Mouse (Mus musculus) megakaryocyte progenitor cell, adult 5-6 weeks (primary cell): ENCODE data around the gene Pomgnt1. TPM values are rescaled to one million over a fixed set of nuclear protein-coding genes. Genes with fewer than 3 reads are reported as not detected.
A peak's percentile ranks its signal among the peaks of the same experiment; 100 is the strongest.

Source experiments
- ATAC-seq: replicated peaks from 2 replicates; pipeline ENCODE4 v1.8.0; 2016; ENCODE audit warnings: mild to moderate bottlenecking, moderate TSS enrichment, inconsistent platforms; ENCODE audit not compliant: poor library complexity
- total RNA-seq, 2 experiments: library from RNA; stranded (forward) in 1 of 2; stranded (reverse) in 1 of 2; fragments of 157-497, 149-512 nt in 1 of 2; fragments of 200-1000 nt in 1 of 2; gene quantifications; 2 replicates each; pipeline versions ENCODE4 v1.2.3 to v1.2.4; 2015 to 2017

Gene Pomgnt1
- total RNA-seq (2015) (8.2 and 13.1 TPM in 2 replicates), total RNA-seq (2017) (12.5 and 16.9 TPM in 2 replicates)

DNA sequence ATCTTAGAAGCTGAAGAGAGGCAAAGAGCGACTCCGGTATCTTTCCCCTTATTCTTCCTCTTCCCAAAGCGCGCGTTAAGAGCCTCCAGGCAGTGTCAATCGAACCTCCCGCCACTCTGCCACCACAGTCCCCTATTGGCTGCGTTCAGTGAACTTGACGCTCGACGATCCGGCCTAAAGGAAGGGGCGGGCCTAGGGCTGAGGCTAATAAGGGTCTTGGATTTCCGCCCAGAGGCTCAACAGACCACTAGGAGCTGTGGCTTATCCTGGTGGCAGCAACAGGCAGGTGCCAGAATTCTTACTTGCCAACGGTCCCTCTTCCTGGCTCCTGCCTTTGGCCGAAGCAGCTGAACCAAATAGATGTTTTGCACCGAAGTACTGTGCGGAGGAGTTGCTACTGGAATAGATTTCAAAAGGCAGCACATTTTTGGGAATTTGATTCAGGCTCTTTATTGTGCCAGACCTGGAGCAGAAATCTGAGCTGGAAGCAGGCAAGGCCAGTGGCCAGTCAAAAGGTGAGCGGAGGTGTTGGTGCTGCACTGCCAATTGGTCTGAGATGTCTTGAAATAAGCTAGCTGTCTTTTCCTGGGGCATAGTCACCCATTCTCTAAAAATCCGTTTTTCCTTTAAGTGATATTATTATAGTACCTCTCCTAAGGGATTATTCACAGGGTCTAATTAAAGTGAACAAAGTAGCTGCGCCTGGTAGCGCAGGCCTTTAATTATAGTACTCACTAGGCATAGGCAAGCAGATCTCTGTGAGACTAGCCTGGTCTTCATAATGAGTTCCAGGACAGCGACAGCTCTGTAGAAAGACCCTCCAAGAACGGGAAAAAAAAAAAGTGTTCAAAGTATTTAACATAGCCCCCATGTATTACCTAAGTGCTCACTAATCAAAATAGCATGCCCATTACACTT, at the start of gene Pomgnt1, which contains the start of gene Rad54l:
Gene Pomgnt1, plus strand, starts transcription at position 239 of the 918 bp plus-strand sequence.
Gene Rad54l, minus strand, starts transcription at position 89 of the 918 bp plus-strand sequence.
- ATAC-seq: peak; percentile 96

DNA sequence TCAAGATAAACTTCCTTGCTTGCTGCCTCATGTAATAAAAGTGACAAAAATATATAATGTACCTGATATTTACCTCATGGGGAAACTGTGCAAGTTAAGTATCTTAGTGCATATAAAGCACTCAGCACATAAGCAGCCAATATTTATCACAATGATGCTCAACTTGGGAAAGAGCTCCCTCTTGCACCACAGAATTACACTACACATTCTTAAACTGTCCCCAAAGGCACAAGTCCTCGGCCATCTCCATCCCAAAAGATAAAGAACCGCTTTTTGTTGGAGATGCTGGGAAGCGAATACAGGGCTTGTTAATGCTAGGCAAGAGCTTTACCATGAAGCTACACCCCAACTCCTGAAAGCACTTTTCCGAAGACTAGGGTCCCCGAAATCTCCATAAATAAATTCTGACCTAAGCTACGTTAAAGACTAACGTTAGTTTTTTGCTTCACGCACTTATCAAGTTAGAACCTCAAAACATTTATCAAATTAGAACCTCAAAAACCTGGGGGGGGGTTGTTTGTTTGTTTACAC, 49.4 kb upstream of the Pomgnt1 start:
- ATAC-seq: peak; percentile 24; the same call in 1 of the 2 replicates

- ATAC-seq: peak; percentile 74
Observed at GRCm38 (mm10) chr4:116074861-116075620, 48.6 kb upstream of the Pomgnt1 start, which contains the start of the genes Uqcrh and Lrrc41. Gene Uqcrh (minus strand): TSS chr4:116075071. Gene Lrrc41 (plus strand): TSS chr4:116075269.

DNA sequence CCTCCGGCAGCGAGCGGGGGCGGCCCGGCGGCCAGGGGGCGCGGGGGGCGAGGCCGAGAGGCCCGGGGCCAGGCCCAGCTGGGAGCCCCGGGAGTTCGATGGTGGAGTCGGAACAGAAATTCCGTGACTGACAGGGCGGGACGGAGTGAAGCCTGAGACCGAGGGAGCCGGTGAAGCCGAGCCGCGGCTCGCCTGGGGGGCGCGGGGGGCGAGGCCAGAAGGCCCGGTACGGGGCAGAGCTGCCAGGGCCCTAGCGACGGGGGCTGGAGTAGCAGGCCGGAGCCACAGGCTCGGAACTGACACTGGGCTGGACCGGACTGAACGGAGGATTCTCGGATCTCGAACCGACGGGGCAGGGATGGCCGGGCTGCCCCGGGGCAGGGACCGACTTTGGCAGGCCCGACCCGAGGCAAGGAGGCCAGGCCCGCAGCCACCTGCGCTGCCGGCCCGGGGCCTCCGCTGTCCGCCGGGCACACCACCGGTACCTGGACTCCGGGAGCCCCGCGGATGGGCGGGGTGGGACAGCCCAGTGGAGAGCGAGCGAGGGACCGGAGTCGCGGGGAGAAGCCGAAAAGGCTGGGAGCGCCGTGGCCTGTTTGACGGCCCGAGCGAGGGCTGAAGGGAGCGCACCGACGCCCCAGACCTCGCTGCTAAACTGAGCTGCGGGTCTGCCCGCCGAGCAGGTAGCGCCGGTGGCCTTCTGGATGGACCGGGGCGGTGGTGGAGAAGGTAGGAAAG, 47.8 kb upstream of the Pomgnt1 start:
- ATAC-seq: peak; percentile 35

GRCm38 (mm10) chr4:116076369-116077231, 47.0 kb upstream of the Pomgnt1 start:
- peak; percentile 18 for ATAC-seq

DNA sequence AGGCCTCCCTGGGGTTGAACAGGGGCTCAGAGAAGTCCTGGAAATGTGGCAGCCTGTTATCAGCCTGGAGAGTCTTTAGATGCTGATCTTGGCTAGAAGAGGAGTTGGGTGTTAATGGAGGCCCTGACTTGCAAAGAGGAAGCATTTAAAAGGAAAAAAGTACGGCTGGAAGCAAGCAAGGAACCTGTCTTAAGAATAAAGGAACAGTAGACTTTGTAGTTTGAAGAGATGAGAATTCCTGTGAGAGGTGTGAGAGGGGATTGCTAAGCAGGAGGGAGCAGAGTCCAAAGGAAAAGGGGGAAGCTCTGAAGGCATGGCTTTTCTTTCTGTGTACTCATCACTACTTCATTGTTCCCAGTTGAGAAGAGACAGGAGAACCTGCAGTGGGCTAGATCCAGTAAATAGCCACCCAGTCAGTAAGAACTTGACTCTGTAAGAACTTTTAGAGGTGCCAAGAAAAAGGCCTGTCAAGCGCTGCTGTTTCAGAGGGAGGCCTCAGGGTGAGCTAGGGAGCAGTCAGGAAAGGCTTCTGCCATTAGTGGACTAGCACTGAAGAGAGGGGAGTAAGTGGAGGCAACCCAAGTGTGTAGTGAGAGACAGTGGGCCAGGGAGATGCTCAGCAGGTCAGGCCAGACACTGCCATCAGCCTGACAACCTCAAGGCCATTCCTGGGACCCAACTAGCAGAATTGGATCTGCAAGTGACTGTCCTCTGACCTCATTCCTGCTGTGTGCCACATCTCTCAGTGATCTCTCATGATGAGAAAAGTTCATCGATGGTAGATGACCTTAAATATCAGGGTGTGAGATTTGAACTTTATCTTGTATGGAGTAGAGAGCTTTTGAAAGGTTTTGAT, 46.2 kb upstream of the Pomgnt1 start:
- ATAC-seq: no peak

GRCm38 (mm10) chr4:116088510-116089249, 35.0 kb upstream of the Pomgnt1 start:
- no peak for ATAC-seq

DNA sequence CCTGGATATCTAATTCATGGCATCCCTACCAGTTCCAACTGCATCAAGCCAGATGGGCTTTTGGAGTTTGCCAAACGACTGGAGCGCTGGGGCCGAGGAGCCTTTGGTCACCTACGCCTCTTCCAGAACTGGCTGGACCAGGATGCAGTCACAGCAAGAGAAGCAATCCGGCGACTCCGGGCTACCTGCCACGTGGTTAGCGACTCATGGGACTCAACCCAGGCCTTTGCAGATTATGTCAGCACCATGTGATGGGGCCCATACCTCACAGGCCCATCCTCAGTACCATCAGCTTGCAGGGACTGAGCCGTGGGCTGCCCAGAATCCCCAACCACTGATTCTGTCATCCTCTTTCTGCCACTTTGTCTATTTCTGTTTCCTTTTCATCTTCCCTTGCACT, 27.3 kb upstream of the Pomgnt1 start:
- no peak for ATAC-seq

- ATAC-seq: no peak
Observed at GRCm38 (mm10) chr4:116097211-116097610, 26.4 kb upstream of the Pomgnt1 start.

DNA sequence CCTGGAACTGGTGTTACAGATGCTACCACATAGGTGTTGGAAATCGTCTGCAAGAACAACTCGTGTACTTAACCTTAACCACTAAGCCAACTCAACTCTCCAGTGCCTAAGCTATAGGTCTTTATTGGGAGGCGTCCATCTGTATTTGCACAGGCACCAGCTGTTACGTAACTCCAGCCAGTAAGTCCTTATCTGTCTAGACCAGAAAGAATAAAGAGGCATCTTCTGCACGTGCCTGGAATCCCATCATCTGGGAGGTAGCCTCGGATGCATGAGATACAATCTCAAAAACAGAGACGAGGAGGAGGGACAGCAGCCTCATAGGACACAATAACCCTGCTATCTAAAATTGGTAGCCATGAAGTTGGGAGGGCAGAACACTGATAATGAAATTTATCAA, 22.7 kb upstream of the Pomgnt1 start:
- ATAC-seq: peak; percentile 93

- ATAC-seq: no peak
Observed at GRCm38 (mm10) chr4:116105278-116105677, 18.4 kb upstream of the Pomgnt1 start.

- no peak for ATAC-seq
Observed at GRCm38 (mm10) chr4:116110695-116111094, 12.9 kb upstream of the Pomgnt1 start.

DNA sequence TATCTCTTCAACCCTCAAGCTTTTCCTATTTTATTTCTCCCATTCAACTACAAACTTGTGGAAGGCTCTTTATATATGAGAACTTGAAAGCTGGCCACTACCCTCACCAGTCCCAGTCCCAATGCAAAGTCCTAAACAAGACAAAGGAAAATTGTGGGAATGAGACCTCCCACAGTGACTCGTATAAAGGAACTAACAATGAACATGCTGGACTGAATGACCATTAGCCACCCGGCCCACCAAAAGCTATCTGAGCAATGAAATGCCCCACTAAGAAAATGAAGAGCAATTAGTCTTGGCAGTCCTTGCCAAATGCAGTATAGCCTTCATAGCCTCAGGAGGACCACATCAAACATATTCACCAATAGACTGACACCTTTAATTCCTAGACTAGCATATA, 12.2 kb upstream of the Pomgnt1 start:
- no peak for ATAC-seq

- peak; percentile 54 for ATAC-seq
Observed at GRCm38 (mm10) chr4:116122762-116123161, 878 bp upstream of the Pomgnt1 start.

DNA sequence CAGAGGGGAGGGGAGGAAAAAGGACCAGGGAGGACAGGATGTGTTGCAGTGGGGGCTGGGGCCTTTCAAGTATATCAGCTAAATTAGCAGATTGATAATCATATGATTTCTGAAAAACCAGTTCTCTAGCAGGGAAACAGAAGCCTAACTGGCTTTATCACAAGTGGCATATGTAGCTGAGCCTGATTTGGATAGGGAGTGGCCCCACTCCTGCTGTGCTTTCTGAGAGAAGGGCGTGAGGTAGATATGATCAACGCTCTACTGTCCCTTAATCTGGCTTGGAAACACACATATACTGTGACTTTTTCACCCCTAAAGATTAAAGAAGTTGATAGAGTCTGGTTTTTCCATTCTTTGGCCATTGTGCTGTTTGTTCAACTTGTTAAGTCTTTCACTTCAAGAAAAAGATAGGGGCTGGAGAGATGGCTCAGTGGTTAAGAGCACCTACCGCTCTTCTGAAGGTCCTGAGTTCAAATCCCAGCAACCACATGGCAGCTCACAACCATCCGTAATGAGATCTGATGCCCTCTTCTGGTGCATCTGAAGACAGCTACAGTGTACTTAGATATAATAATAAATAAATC, 2.3 kb downstream of the Pomgnt1 start:
- ATAC-seq: peak; percentile 43

- ATAC-seq: no peak
Observed at GRCm38 (mm10) chr4:116127956-116128355, 4.3 kb downstream of the Pomgnt1 start.

DNA sequence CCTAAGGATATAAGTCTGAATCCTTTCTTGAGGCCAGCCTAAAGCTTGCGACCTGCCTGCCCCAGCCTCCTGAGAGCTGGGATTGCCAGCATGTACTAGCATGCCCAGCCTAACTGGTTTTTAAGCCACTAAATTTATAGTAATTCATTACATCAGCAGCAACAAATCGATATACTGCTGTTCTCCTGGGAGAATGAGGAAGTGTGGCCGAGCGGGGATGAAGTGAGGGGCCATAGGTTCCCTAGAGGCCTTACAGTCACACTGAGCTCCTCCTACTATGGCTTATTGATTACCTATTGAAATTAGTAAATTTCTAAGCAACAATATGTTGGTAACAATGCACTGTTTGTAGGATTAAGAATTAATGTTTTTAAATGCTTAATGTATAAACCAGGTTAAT, 9.5 kb downstream of the Pomgnt1 start:
- no peak for ATAC-seq

DNA sequence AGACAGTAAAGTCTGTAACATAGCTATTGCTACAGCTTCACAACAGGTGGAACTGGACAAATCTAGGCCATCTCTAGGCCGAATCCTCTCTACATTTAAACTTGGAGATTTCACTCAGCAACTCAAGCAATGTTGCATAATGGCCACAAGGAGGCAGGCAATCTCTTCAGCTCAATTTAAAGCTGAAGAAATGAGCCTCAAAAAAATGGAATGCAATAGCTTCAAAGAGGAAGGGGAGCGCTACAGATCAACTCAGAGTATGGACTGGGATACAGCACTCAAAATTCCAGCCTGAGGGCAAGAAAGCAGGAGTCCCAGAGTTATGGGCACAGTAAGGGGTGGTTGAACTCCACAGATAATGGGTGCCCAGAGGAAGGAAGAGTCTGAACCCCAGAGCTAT, 11.3 kb downstream of the Pomgnt1 start:
- ATAC-seq: peak; percentile 79
